Mouse (Mus musculus) frontal cortex, adult 2 months (tissue): Measurements from ENCODE around the gene Lats2. TPM values are rescaled to one million over a fixed set of nuclear protein-coding genes. Genes with fewer than 3 reads are reported as not detected.
"Not testable (repeated sequence)": the region's sequence is repeated elsewhere in the genome, so short reads cannot be mapped to it uniquely, and the experiment has no call there.

Source experiments
- DNase-seq, 2 experiments: peaks; one replicate each; pipeline ENCODE4 v3.0.0; 2022; ENCODE audit warnings: low spot score in 1 of 2; ENCODE audit errors: extremely low spot score in 1 of 2
- polyA plus RNA-seq: library from polyadenylated mRNA; depleted of rRNA; stranded (reverse); fragments of >200 nt; gene quantifications from 2 replicates; pipeline ENCODE4 v1.2.3, GENCODE M21; 2012; rRNA removed

The Lats2 gene
- polyA plus RNA-seq, 1 experiment, result 15.3 TPM

DNA sequence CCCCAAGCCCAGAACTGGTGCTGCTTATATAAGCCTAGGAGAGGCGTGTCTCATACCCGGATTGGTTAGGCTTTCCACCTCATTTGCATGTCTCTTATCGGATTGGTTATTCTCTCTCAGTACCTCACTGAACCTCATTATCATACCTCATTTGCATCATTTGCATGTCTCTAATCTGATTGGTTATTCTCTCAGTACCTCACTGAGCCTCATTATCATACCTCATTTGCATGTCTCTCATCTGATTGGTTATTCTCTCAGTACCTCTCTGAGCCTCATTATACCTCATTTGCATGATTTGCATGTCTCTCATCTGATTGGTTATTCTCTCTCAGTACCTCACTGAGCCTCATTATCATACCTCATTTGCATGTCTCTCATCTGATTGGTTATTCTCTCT, 101.7 kb downstream of the Lats2 start:
- DNase-seq, result not testable (repeated sequence)

DNA sequence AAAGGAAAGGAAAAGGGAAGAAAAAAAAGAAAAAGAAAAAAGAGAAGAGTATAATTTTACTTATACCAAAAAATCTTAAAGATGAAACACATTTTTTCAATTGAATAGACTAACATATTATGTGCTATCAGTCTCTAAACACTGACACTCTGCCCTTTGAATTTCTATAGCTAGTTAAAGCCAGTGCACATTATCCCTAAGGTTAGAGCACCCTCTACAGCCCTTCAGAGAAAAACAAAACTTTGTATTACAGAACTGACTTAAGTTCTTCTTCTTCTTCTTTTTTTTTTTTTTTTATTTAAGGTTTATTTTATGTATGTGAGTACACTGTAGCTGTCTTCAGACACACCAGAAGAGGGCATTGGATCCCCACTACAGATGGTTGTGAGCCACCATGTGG, 108.7 kb downstream of the Lats2 start:
- DNase-seq, result no peak

DNA sequence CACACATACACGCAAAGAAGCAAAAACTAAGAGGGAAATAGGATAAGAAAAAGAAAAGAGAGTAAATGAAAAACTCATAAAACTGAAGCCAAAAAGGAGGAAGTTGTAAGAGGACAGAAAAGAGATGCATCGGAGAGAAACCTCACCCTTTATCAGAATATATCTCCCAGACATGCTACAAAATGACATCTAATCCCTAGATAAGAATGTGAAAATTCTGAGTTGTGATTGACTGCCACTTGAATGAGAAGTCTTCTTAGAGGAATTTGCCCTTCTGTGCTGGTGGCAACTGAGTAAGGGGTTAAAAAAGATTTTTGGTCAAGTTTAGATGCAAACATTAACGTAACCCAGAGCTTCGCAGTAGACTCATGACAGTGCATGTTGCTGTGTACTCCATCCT, 112.0 kb downstream of the Lats2 start:
- no peak for DNase-seq

Other genes with a start within 250 kb of the Lats2 start
- 29.5 and 31.7 TPM in 2 replicates for gene Il17d, start 233.6 kb downstream of the Lats2 start, polyA plus RNA-seq
- gene Eef1akmt1, start 186.8 kb downstream of the Lats2 start, polyA plus RNA-seq, result 40.9 and 43.0 TPM in 2 replicates
- gene Xpo4, start 93.0 kb downstream of the Lats2 start, polyA plus RNA-seq, result 6.8 and 8.0 TPM in 2 replicates
- gene Gm49361, start 12.3 kb downstream of the Lats2 start, polyA plus RNA-seq, result not detected in 2 replicates
- gene Sap18, start 39.8 kb upstream of the Lats2 start, polyA plus RNA-seq, result 26.4 and 42.7 TPM in 2 replicates
- gene Ska3, start 67.8 kb upstream of the Lats2 start, polyA plus RNA-seq, result 0.50 and 0.67 TPM in 2 replicates
- 58.6 and 64.8 TPM in 2 replicates for gene Mrpl57, start 67.8 kb upstream of the Lats2 start, polyA plus RNA-seq
- gene Zdhhc20, start 131.9 kb upstream of the Lats2 start, polyA plus RNA-seq, result 26.9 and 30.9 TPM in 2 replicates
- 22.5 and 25.9 TPM in 2 replicates for gene Micu2, start 240.9 kb upstream of the Lats2 start, polyA plus RNA-seq